Mouse (Mus musculus) brain, embryonic 14.5 days (tissue): ENCODE data around the gene Ablim1.

Experiments
- CTCF ChIP-seq: fragments of 200-500 bp; IDR thresholded peaks from 2 replicates; pipeline ENCODE4 v1.5.1; 2012; ENCODE audit warnings: inconsistent platforms, mild to moderate bottlenecking, moderate library complexity, borderline replicate concordance; ENCODE audit not compliant: insufficient read depth, insufficient read length; ENCODE audit errors: extremely low read depth
- POLR2A ChIP-seq: fragments of 200-500 bp; IDR thresholded peaks from 2 replicates; pipeline ENCODE4 v1.6.1; 2012; ENCODE audit warnings: mild to moderate bottlenecking, inconsistent platforms, borderline replicate concordance; ENCODE audit not compliant: poor library complexity, insufficient read depth, insufficient read length, severe bottlenecking; ENCODE audit errors: extremely low read depth

DNA sequence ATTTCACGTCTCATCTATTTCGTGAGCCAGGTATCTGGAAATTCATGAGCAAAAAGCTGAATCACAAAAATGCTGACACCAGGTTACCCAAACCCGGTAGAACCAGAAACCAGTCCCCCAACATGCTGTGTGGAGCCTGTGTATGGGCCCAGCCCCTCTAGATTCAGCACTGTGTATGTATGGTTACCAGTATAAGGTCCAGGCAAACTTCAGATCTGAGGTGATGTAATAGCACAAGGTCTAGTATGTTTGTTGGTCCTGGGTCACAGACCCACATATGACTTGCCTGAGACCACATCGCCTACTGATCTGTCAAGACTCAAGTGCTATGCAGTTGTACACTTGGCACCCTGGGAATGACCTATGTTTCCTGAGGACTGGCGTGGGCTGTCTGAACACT, 143.8 kb downstream of the Ablim1 start:
- TF ChIP-seq CTCF: no peak
- no peak for TF ChIP-seq POLR2A
